Mouse (Mus musculus) midbrain, embryonic 15.5 days (tissue): ENCODE data around the gene Rpusd2. TPM values are rescaled to one million over a fixed set of nuclear protein-coding genes. Genes with fewer than 3 reads are reported as not detected.

Experiments used
- ATAC-seq: fragments of 200-750 bp; cut with Nextera tagmentation; replicated peaks from 2 replicates; pipeline ENCODE4 v1.8.0; 2017; ENCODE audit warnings: moderate TSS enrichment
- H3K27ac ChIP-seq: fragments of 300-500 bp; sonication (generic); 2 replicates; pipeline ENCODE4 v1.5.1; 2015; ENCODE audit warnings: mild to moderate bottlenecking, inconsistent platforms
- H3K27me3 ChIP-seq: fragments of 300-500 bp; sonication (generic); replicated peaks from 2 replicates; pipeline ENCODE4 v1.6.1; 2015; ENCODE audit warnings: inconsistent platforms
- H3K36me3 ChIP-seq: fragments of 300-500 bp; sonication (generic); replicated peaks from 2 replicates; pipeline ENCODE4 v1.6.1; 2015; ENCODE audit warnings: inconsistent platforms
- H3K4me1 ChIP-seq: fragments of 300-500 bp; sonication (generic); 2 replicates; pipeline ENCODE4 v1.6.1; 2015; ENCODE audit warnings: inconsistent platforms
- H3K4me2 ChIP-seq: fragments of 300-500 bp; sonication (generic); 2 replicates; pipeline ENCODE4 v1.6.1; 2015; ENCODE audit warnings: inconsistent platforms, mild to moderate bottlenecking, moderate library complexity
- H3K4me3 ChIP-seq: fragments of 300-500 bp; sonication (generic); 2 replicates; pipeline ENCODE4 v1.5.1; 2015; ENCODE audit warnings: mild to moderate bottlenecking, inconsistent platforms
- H3K9ac ChIP-seq: fragments of 300-500 bp; sonication (generic); 2 replicates; pipeline ENCODE4 v1.6.1; 2015; ENCODE audit warnings: mild to moderate bottlenecking, inconsistent platforms
- H3K9me3 ChIP-seq: fragments of 300-500 bp; sonication (generic); 2 replicates; pipeline ENCODE4 v1.6.1; 2016; ENCODE audit warnings: inconsistent platforms
- WGBS: fragments of 180-500 bp; shearing (Covaris S2); methylation state at CpG from one replicate; pipeline ENCODE4 v1.1.7; 2015; ENCODE audit warnings: mixed read lengths; 5-methylcytosine and 5-hydroxymethylcytosine counted together
- polyA plus RNA-seq: library from polyadenylated mRNA; unstranded; fragments of >200 nt; fragmentation: Nextera tagmentation; extraction: Ambion mirVana; gene quantifications from 2 replicates; pipeline ENCODE4 v1.2.1, GENCODE M21; 2015

Gene Rpusd2
- polyA plus RNA-seq, 1 experiment from 2014 or later: 4.6 TPM

DNA sequence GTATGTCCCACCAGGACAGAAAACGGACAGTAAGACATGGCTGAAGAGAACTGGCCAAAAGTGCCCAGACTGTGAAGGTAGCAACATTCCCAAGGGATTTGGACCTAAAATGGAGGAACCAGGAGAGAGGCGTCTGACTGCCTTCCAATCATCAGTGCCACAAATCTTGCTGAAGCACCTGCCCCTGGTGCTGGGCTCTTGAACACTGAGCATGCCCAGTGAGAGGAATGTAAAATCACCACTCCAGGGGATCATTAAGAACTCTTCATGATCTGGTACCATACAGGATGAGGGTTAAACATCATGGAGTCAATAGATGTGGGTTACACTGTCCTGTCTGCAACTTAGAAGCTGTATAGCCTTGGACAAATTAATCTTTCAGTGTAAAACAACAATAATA lies 10.6 kb downstream of the Rpusd2 start:
- Histone ChIP-seq H3K4me3 (no peak overlapping the region), H3K4me2 (no peak overlapping the region), H3K27ac (no peak overlapping the region), H3K4me1 (peaks cover 6% of the 10 kb centered on the region; the same call in 1 of the 2 replicates), H3K36me3 (no peaks in the 10 kb centered on the region), H3K9me3 (no peaks in the 10 kb centered on the region), H3K27me3 (no peaks in the 10 kb centered on the region), H3K9ac (no peak overlapping the region)
- 68% methylated on average over 2 of the region's 2 CpGs for WGBS
- no peak for ATAC-seq

GRCm38 (mm10) chr2:119046649-119047611 lies 12.3 kb downstream of the Rpusd2 start, which contains the start of gene Knl1:
Gene Knl1, plus strand, starts transcription at chr2:119047119.
- H3K4me1 ChIP-seq: peaks cover 6% of the 10 kb centered on the region; the same call in 1 of the 2 replicates
- H3K27me3 ChIP-seq: no peaks in the 10 kb centered on the region
- ATAC-seq: peak; percentile 97
- peak within 1 kb of the TSS; percentile 94 for H3K4me2 ChIP-seq
- no peaks in the 10 kb centered on the region for H3K9me3 ChIP-seq
- peak within 1 kb of the TSS; percentile 81 for H3K27ac ChIP-seq
- peak within 1 kb of the TSS; percentile 90 for H3K4me3 ChIP-seq
- WGBS: under 1% methylated on average over 77 of the region's 77 CpGs
- H3K36me3 ChIP-seq: no peaks in the 10 kb centered on the region
- H3K9ac ChIP-seq: peak within 1 kb of the TSS; percentile 48

DNA sequence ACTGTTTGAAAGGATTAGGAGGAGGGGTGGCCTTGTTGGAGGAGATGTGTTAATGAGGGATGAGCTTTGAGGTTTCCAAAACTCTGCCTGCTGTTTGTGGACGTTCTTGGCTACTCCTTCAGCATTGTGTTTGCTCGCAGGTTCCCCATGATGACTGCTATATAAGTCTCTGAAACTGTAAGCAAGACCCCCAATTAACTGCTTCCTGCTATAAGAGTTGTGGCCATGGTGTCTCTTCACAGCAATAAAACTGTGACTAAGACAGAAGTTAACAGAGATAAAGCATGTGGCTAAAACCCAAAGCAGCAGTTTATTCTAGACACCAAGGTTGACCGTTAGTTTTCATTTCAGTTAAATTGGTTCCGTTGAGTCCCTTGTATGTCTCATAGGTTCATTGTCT lies 13.3 kb downstream of the Rpusd2 start:
- peak overlapping the region; percentile 90 for H3K4me3 ChIP-seq
- 21% methylated on average over 4 of the region's 4 CpGs for WGBS
- no peaks in the 10 kb centered on the region for H3K36me3 ChIP-seq
- peak overlapping the region; percentile 94 for H3K4me2 ChIP-seq
- no peaks in the 10 kb centered on the region for H3K27me3 ChIP-seq
- peaks cover 6% of the 10 kb centered on the region; the same call in 1 of the 2 replicates for H3K4me1 ChIP-seq
- ATAC-seq: no peak
- H3K27ac ChIP-seq: no peak overlapping the region
- no peaks in the 10 kb centered on the region for H3K9me3 ChIP-seq
- H3K9ac ChIP-seq: no peak overlapping the region

- peaks cover 6% of the 10 kb centered on the region; the same call in 1 of the 2 replicates for H3K4me1 ChIP-seq
- H3K4me3 ChIP-seq: no peak overlapping the region
- H3K9me3 ChIP-seq: no peaks in the 10 kb centered on the region
- WGBS: 90% methylated on average over 4 of the region's 4 CpGs
- H3K36me3 ChIP-seq: no peaks in the 10 kb centered on the region
- H3K9ac ChIP-seq: no peak overlapping the region
- no peak overlapping the region for H3K4me2 ChIP-seq
- no peak for ATAC-seq
- H3K27me3 ChIP-seq: no peaks in the 10 kb centered on the region
- no peak overlapping the region for H3K27ac ChIP-seq
Observed at GRCm38 (mm10) chr2:119050132-119050650, 15.6 kb downstream of the Rpusd2 start.

DNA sequence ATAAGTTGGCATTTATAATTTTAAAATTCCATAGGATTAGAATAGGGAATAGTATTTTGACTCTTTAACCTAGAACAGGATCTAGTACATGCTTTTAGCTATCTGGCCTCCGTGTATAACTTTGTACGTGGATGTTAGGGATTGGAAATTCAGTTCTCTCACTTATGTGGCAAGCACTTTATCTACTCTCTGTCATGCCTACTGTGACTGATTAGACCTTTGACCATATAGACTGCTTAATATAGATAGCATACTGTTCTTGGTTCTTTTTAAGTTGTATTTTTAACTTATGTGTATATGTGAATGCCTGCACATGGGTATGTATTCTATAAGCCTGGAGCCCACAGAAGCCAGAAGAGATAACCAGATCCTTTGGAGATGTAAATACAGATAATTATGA lies 25.5 kb downstream of the Rpusd2 start:
- WGBS: 97% methylated on average over 2 of the region's 2 CpGs

DNA sequence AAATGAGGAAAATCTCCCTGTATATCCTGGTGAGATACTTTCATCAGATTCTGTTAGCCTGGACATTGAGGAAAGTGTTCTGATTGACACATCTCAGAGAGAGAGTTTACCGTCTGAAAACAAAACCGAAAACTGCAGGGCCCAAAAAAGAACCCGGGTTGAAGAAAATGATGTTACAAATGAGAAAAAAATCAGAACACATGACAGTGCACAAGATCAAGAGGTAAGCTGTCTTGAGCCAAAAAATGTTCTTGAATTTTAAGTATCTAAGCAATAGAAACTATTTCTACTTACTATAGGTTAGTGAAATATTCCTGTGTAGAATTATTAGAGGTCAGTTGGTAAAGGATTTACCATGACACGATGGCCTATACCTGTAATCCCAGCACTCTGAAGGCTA lies 37.8 kb downstream of the Rpusd2 start:
- no peak for ATAC-seq

More for the DNA sequence above, 25.5 kb downstream of the Rpusd2 start:
- no peak overlapping the region for H3K9ac ChIP-seq
- H3K4me3 ChIP-seq: no peak overlapping the region
- no peaks in the 10 kb centered on the region for H3K27me3 ChIP-seq
- no peak overlapping the region for H3K4me2 ChIP-seq
- H3K9me3 ChIP-seq: no peaks in the 10 kb centered on the region
- no peaks in the 10 kb centered on the region for H3K4me1 ChIP-seq
- no peak for ATAC-seq
- no peaks in the 10 kb centered on the region for H3K36me3 ChIP-seq
- H3K27ac ChIP-seq: no peak overlapping the region

GRCm38 (mm10) chr2:119086156-119086555 lies 51.6 kb downstream of the Rpusd2 start:
- Histone ChIP-seq H3K4me1 (no peaks in the 10 kb centered on the region), H3K9ac (no peak overlapping the region), H3K36me3 (no peaks in the 10 kb centered on the region; the same call in 1 of the 2 replicates), H3K27ac (no peak overlapping the region), H3K9me3 (no peaks in the 10 kb centered on the region), H3K4me2 (no peak overlapping the region), H3K27me3 (no peaks in the 10 kb centered on the region), H3K4me3 (no peak overlapping the region)
- 88% methylated on average over 2 of the region's 2 CpGs for WGBS
- ATAC-seq: no peak

More for the DNA sequence above, 37.8 kb downstream of the Rpusd2 start:
- H3K4me3 ChIP-seq: no peak overlapping the region
- no peaks in the 10 kb centered on the region for H3K27me3 ChIP-seq
- H3K4me1 ChIP-seq: no peaks in the 10 kb centered on the region
- no peak overlapping the region for H3K4me2 ChIP-seq
- 95% methylated on average over 4 of the region's 4 CpGs for WGBS
- no peaks in the 10 kb centered on the region for H3K36me3 ChIP-seq
- H3K9ac ChIP-seq: no peak overlapping the region
- H3K9me3 ChIP-seq: no peaks in the 10 kb centered on the region
- no peak overlapping the region for H3K27ac ChIP-seq

Other genes starting within 250 kb of the Rpusd2 start
- 17.7 and 20.9 TPM in 2 replicates for gene Knstrn, start 220.8 kb upstream of the Rpusd2 start, polyA plus RNA-seq
- gene Ivd, start 172.8 kb upstream of the Rpusd2 start, polyA plus RNA-seq: 43.0 and 50.4 TPM in 2 replicates
- gene Bahd1, start 134.4 kb upstream of the Rpusd2 start, polyA plus RNA-seq: 8.4 and 8.8 TPM in 2 replicates
- 4.7 and 6.0 TPM in 2 replicates for gene Chst14, start 108.3 kb upstream of the Rpusd2 start, polyA plus RNA-seq
- gene Ccdc32, start 5.4 kb upstream of the Rpusd2 start, polyA plus RNA-seq: 37.1 and 38.5 TPM in 2 replicates
- 5.9 and 7.2 TPM in 2 replicates for gene Knl1, start 12.3 kb downstream of the Rpusd2 start, polyA plus RNA-seq
- gene Rad51, start 78.0 kb downstream of the Rpusd2 start, polyA plus RNA-seq: 8.3 and 9.8 TPM in 2 replicates
- 46.7 and 49.6 TPM in 2 replicates for gene Rmdn3, start 122.2 kb downstream of the Rpusd2 start, polyA plus RNA-seq
- 6.8 and 7.8 TPM in 2 replicates for gene Gchfr, start 133.0 kb downstream of the Rpusd2 start, polyA plus RNA-seq
- gene Gm14137, start 139.7 kb downstream of the Rpusd2 start, polyA plus RNA-seq: 1.1 and 1.2 TPM in 2 replicates
- 68.3 and 73.3 TPM in 2 replicates for gene Zfyve19, start 173.8 kb downstream of the Rpusd2 start, polyA plus RNA-seq
- 25.0 and 29.4 TPM in 2 replicates for gene Dnajc17, start 174.0 kb downstream of the Rpusd2 start, polyA plus RNA-seq
- gene Ppp1r14d, start 195.1 kb downstream of the Rpusd2 start, polyA plus RNA-seq: not detected in 2 replicates
- 0.65 and 0.77 TPM in 2 replicates for gene Spint1, start 202.6 kb downstream of the Rpusd2 start, polyA plus RNA-seq
- 43.3 and 45.5 TPM in 2 replicates for gene Rhov, start 236.5 kb downstream of the Rpusd2 start, polyA plus RNA-seq